Mouse (Mus musculus) B cell, adult (primary cell): Measurements from ENCODE around the gene Olfr350. TPM values are rescaled to one million over a fixed set of nuclear protein-coding genes. Genes with fewer than 3 reads are reported as not detected.

Experiments
- total RNA-seq: library from RNA; stranded (reverse); gene quantifications from 4 replicates; pipeline ENCODE4 v1.2.4, GENCODE M21; 2023; ENCODE audit not compliant: inconsistent age

Gene Olfr350
- total RNA-seq, result not detected in 4 replicates

DNA sequence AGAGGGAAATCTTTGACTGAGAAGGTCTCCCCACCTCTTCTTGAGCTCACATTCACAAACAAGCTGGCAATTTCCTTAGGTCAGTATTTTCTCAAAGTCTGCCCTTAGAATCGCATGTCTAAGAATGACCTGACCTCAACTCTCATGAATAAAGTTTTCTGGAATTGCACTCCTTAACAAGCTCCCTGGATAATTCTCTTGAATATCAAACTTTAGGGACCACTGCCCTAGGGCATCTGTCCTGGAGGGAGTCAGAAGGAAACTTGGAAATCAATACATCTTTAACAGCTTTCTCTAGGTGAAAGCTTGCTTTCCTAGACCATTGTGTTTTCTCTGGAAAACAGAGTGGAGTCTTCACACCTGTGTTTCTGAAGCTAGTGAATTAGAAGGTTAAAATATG, at the start of gene Olfr350:
Gene Olfr350, plus strand, starts transcription at position 301 of the 400 bp plus-strand sequence.

DNA sequence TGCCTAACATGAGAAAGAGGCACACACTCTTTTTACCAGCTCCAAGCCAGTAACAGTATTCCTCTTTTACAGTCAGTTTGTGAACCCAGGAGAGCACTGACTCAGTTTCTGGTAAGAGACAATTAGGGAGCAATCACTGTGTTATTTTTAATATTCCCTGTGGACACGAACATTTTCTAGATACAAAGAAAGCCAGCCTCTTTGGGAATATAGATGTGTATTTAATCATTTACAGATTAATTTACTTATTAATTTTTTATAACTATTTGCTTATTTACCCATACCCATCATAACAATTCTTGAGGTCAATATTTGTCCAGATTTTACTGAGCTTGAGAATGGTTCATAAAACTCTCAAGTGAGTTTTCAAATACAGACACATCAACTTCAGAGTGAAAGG, 29.2 kb upstream of the Olfr350 start, which contains the start of gene Olfr3:
Gene Olfr3, minus strand, starts transcription at position 101 of the 400 bp plus-strand sequence.

DNA sequence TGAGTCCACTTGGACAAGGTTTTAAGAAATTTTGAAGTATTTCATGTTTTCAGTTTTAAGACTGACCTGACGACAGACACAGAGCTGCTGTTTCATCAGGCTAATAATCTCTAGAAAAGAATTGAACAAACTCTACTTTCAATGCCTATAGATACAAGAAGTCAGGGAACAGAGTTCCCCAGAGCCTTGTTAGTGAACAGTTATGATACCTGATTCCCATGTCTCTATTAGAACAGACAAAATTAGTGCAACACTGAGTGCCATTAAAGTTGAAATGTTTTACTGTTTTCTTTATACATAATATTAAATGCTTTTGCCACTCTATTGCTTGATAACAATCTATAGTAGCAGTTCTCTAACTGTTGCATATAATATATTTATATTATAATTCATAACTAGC, 16.4 kb downstream of the Olfr350 start, which contains the start of gene Olfr351:
Gene Olfr351, minus strand, starts transcription at position 101 of the 400 bp plus-strand sequence.

DNA sequence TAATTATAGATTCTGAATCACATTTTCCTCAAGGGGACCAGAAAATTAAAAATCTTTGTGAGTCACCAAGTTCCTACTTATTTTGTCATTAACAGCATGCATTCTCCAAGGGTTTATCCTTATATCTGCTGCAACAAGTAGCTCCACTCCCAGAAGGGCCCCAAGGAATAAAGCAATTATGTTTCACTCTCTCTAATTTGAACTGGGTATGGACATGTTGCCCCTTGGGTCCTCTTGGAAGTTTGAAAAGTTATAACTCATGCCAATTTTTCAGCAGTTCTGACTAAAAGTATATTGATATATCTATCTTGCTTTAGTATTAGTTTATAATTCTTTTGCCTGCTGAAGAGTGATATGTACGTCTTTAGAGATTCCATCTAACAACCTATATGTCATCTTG, 22.1 kb downstream of the Olfr350 start, which contains the start of gene Olfr352:
Gene Olfr352, plus strand, starts transcription at position 301 of the 400 bp plus-strand sequence.

DNA sequence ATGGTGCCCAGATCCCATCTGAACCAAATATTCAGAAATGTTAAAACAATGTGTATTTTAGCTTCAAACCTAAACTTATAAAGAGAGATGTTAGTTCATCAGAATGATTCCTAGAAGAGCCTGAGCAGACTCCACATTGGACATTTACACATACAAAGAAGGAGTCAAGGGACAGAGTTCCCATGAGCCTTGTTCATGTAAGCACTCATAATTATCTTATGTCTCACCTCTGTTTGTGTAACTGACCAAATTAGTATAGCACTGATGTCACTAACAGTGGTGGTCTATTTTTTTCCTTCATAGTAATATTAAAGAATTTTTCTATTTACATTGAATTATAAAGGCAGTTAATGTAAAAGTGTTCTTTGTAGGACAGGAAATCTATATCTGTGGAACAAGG, 46.7 kb downstream of the Olfr350 start, which contains the start of gene Olfr353:
Gene Olfr353, minus strand, starts transcription at position 101 of the 400 bp plus-strand sequence.

Other genes with a start within 250 kb of the Olfr350 start
- not detected in 4 replicates for gene Olfr345, start 206.3 kb upstream of the Olfr350 start, total RNA-seq
- not detected in 4 replicates for gene Olfr346, start 160.5 kb upstream of the Olfr350 start, total RNA-seq
- gene Olfr347, start 114.4 kb upstream of the Olfr350 start, total RNA-seq, result not detected in 4 replicates
- gene Olfr348, start 62.0 kb upstream of the Olfr350 start, total RNA-seq, result not detected in 4 replicates
- not detected in 4 replicates for gene Olfr50, start 55.8 kb upstream of the Olfr350 start, total RNA-seq
- gene Olfr3, start 29.3 kb upstream of the Olfr350 start, total RNA-seq, result not detected in 4 replicates
- not detected in 4 replicates for gene Olfr351, start 16.4 kb downstream of the Olfr350 start, total RNA-seq
- gene Olfr352, start 22.1 kb downstream of the Olfr350 start, total RNA-seq, result not detected in 4 replicates
- gene Olfr353, start 46.6 kb downstream of the Olfr350 start, total RNA-seq, result not detected in 4 replicates
- gene Olfr354, start 59.4 kb downstream of the Olfr350 start, total RNA-seq, result not detected in 4 replicates
- not detected in 4 replicates for gene Olfr355, start 82.6 kb downstream of the Olfr350 start, total RNA-seq
- gene Olfr356, start 90.8 kb downstream of the Olfr350 start, total RNA-seq, result not detected in 4 replicates
- not detected in 4 replicates for gene Olfr357, start 147.5 kb downstream of the Olfr350 start, total RNA-seq
- not detected in 4 replicates for gene Olfr358, start 163.0 kb downstream of the Olfr350 start, total RNA-seq
- not detected in 4 replicates for gene Olfr360, start 219.4 kb downstream of the Olfr350 start, total RNA-seq
- not detected in 4 replicates for gene Olfr361, start 243.0 kb downstream of the Olfr350 start, total RNA-seq